Mouse (Mus musculus): ENCODE data around the gene C1qtnf6.

GRCm38 (mm10) chr15:78493401-78494010 lies 37.7 kb downstream of the C1qtnf6 start:
- TF ChIP-seq CTCF (IDR thresholded peaks at IDR 0.05; ENCODE audit: extremely low read depth, insufficient read length, insufficient replicate concordance, low read depth, low read length) (no peak), POLR2A (IDR thresholded peaks at IDR 0.05; ENCODE audit: low read depth, low read length) (no peak)

Measured in small intestine, adult 2 months (tissue).